Mouse (Mus musculus) thymus, adult 2 months (tissue): ENCODE results near the gene Arid2.

Experiments
- CTCF ChIP-seq: fragments of 200-500 bp; IDR thresholded peaks from 2 replicates; pipeline ENCODE4 v1.5.1; 2012; ENCODE audit warnings: mild to moderate bottlenecking, control low read depth, low read length, moderate library complexity, borderline replicate concordance; ENCODE audit not compliant: control insufficient read depth, poor library complexity, insufficient read depth; ENCODE audit errors: extremely low read depth
- POLR2A ChIP-seq: fragments of 200-500 bp; IDR thresholded peaks from 2 replicates; pipeline ENCODE4 v1.6.1; 2012; ENCODE audit warnings: mild to moderate bottlenecking, low read length, control low read depth, moderate library complexity; ENCODE audit not compliant: control insufficient read depth, poor library complexity, insufficient read depth; ENCODE audit errors: extremely low read depth

DNA sequence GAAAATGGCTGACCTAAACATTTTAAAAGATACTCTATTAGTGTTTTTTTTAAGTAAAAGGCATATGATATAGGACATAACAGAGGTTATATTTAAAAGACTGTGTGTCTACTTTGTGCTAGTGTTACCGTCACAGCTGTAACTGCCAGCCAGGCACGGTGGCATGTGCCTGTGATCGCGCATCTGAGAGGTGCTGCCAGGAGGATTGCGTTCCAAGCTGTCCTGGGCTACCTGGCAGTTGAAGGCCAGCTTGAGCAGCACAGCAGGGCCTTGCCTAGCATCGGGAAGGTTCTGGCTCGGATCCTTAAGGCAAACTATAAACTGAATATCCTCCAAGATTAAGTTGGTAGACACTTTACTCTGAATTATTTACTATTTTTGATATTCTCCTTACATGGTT is 90.4 kb downstream of the Arid2 start:
- TF ChIP-seq CTCF (no peak), POLR2A (no peak)
